Mouse (Mus musculus): ENCODE results near the gene Plekhh2. TPM values are rescaled to one million over a fixed set of nuclear protein-coding genes. Genes with fewer than 3 reads are reported as not detected.

Gene Plekhh2
- total RNA-seq, 2 experiments from 2014 or later = 3.2 to 5.4 TPM

DNA sequence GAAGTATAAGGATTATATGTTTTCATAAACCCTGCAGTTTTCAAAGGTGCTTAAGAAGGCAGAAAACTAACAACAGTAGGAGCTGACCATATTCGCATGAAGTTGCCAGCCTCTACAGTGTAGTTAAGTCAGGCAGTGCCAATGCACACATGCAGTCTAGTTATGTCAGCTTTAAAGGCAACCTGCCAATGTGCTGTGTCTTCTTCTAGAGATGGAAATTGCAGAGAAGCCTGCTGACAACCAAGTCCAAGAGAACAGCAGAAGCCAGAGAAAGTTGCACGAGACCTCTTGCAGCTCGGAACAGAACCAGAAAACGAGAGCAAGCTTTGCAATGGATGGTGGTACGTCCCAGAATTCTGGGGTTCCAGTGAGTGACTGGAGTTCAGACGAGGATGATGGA, 54.1 kb downstream of the Plekhh2 start:
- DNase-seq (ENCODE audit: extremely low spot score in 1 of 2, low spot score in 2 of 2) = no peak
- intact Hi-C loops (cut with DNase I) = no loop called here

DNA sequence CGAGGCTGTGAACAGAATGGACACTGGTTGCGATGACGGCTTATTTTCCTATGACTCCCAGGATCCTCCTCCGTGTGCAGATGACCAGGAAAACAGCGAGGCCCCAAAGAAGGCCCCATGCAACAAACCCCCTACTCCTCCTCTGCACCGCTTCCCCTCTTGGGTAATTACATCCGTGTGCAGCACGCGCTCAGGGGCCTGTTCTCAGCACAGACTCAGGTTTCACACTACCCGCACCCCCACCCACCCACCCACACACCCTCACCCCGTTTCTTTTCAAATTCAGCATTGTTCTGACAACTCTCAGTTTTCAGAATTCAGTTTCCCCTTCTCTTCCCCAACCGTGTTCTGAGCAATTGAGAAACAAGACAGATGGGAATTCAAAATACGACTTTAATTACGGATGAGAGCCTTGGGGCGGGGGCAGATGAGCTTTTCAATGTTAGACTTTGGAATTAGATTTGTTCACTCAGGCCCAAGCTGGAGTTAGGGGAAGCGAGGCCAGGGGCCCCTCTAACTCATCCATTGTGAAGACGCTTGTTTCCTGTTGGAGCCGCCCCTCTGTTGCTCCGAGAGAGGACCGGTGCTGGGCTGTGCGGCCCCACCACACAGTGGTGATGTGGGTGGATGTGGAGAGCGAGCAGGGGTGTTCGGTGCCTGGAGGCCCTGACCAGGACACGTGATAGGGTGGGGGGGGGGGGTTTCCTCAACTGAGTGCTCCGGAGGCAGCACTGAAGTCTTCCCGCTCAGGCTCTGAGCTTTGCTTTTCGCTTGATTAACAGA, 55.3 kb downstream of the Plekhh2 start:
- no peak for DNase-seq (ENCODE audit: extremely low spot score in 1 of 2, low spot score in 2 of 2)
- intact Hi-C loops (cut with DNase I) = no loop called here

DNA sequence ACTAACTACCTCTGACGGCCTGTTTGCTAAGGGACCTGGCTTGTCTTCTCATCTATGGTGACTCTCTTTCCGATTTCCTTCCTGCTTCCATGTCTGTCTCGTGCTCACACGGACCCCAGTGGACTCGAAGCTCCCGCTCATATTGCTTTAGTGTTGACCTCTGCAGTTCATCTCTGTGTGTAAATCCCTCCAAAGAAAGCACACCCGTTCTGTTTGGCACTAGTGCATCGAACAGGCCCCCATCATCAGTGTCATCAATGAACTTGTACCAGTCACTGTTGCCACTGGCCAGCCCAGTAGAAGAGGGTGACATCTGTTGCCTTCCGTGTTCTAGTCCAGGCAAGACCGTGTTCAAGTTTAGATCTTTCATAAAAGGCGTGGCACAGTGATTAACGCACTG, 57.1 kb downstream of the Plekhh2 start:
- intact Hi-C loops (cut with DNase I) = no loop called here
- DNase-seq (ENCODE audit: extremely low spot score in 1 of 2, low spot score in 2 of 2) = no peak

DNA sequence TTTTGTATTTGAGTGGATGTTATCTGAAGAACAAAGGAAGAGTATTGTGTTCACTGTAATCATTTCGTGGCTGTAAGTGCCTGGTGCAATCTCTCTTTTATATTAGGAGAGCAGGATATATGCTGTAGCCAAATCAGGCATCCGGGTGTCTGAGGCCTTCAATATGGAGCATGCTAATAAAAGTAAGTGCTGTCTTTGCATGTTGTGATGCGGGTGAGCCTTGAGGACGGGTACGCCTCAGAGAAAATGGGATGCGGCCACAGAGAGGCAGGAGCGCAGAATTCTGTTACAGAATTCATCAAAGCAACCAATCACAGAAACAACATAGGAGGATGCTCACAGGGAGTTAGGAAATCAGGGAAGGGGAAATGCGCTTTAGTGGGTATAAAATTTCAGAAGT, 58.1 kb downstream of the Plekhh2 start:
- intact Hi-C loops (cut with DNase I) = no loop called here
- no peak for DNase-seq (ENCODE audit: extremely low spot score in 1 of 2, low spot score in 2 of 2)

DNA sequence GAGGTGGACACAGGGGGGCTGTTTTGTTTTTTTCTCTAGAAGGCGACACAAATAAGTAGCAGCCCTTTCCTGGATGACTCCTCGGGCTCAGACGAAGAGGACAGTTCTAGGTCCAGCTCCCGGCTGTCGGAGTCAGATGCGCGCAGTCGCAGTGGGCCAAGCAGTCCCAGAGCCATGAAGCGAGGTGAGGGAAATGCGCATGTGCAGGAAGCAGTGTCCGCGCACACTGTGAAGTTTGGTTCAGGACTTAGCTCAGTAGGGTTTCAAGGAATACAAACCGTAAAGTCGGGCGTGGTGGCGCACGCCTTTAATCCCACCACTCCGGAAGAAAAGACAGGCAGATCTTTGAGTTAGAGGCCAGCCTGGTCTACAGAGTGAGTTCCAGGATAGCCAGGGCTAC, 59.9 kb downstream of the Plekhh2 start:
- DNase-seq (ENCODE audit: extremely low spot score in 1 of 2, low spot score in 2 of 2) = no peak
- intact Hi-C loops (cut with DNase I) = no loop called here

DNA sequence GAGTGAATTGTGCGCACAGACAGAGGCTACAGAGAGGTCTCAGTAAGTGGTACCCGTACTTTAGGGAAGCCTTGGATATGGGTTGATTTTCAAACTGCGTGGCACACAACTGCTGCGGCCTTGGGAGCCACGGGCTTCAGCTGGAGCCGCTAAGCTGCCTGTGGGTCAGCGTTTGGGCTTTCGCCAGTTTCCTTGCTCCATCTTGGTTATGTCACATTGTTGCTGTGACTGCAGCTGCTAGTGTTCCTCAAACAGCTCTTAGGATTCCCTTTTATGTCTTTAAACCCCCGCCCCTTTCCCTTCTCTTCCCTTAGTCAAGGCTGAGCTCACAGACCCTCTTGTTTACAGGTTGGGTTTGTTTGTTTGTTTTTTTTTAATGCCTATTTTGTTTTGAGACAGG, 61.6 kb downstream of the Plekhh2 start:
- intact Hi-C loops (cut with DNase I) = no loop called here

DNA sequence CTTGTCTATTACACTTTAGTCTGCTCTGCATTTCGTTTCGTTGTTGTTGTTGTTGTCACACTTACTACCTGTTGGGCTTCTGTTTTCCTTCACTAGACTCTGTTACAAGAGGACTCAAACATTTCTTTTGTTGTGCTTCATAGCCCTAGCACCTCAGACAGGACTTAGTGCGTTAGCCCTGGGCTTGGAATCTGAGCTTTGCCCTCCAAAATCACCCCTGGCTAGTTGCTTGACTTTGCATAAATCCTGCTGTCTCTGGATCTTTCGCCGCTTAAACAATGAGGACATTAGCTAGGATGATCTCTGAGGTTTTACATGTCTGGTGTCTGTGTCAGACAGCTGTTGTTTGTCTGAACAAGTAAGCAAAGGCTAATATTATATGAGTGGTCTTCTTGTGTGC, 62.2 kb downstream of the Plekhh2 start:
- no peak for DNase-seq (ENCODE audit: extremely low spot score in 1 of 2, low spot score in 2 of 2)
- intact Hi-C loops (cut with DNase I) = no loop called here

More for the DNA sequence above, 61.6 kb downstream of the Plekhh2 start:
- DNase-seq (ENCODE audit: extremely low spot score in 1 of 2, low spot score in 2 of 2) = no peak

DNA sequence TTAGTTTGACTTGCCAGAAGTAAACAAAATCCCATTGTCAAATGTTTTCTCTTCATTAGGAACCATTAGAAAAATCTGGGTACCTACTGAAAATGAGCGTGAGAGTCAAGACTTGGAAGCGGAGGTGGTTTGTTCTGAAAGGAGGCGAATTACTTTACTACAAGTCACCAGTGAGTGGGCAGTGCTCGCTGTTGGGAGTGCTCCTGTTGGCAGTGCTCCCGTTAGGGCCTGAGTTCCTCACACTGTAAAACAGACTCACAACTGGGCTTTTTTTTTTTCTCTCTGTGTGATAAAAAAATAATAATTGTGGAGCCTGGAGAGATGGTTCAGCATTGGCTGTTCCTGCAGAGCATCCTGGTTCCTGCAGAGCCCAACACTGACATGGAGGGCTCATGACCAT, 63.4 kb downstream of the Plekhh2 start:
- intact Hi-C loops (cut with DNase I) = no loop called here
- no peak for DNase-seq (ENCODE audit: extremely low spot score in 1 of 2, low spot score in 2 of 2)

DNA sequence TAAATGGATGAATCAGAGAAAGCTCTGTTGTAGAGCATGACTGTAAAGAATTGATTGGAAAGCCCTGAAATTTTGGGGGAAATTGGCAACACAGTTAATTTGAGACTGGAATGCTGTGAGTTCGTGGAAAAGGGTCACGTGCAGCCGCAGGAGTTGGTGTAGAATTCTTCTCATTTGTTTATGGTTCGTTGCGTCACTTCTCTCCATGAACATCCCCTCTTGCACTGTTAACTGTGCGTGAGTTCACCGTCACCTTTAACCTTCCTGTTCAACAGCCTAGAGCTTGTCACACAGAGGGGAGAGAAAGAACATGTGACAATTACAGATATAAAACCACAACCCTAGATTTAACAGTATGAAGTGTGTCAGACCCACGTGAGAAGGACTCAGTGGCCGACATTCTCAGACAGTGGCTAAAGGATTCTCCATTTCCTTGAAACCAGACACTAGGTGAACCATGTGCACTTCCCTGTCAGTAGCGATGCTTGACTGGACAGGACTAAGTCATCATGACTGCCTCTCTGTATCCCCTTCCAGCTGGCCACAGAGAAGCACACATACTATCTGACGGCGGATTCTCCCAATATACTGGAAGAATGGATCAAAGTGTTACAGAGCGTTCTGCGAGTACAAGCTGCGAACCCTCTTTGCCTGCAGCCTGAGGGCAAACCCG, 65.1 kb downstream of the Plekhh2 start:
- DNase-seq (ENCODE audit: extremely low spot score in 1 of 2, low spot score in 2 of 2) = no peak
- intact Hi-C loops (cut with DNase I) = no loop called here

DNA sequence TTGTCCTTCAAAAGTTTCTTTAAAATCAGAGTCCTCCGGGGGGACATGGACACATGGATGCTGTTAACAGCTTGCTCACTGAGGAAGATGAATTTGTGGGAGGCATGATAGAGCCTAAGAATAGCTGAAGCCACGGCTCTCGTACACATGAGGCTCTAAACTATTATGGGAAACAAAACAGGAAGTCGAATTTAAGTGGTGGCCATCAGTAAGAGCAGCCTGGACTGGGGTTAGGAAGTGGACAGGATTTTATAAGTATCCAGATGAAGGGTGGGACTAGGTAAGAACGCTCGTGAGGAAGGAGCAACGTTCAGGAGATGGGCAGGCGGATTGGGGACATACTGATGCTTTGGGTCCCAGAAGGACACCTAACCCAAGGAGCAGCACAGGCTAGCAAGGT, 67.6 kb downstream of the Plekhh2 start:
- intact Hi-C loops (cut with DNase I) = no loop called here
- no peak for DNase-seq (ENCODE audit: extremely low spot score in 1 of 2, low spot score in 2 of 2)

DNA sequence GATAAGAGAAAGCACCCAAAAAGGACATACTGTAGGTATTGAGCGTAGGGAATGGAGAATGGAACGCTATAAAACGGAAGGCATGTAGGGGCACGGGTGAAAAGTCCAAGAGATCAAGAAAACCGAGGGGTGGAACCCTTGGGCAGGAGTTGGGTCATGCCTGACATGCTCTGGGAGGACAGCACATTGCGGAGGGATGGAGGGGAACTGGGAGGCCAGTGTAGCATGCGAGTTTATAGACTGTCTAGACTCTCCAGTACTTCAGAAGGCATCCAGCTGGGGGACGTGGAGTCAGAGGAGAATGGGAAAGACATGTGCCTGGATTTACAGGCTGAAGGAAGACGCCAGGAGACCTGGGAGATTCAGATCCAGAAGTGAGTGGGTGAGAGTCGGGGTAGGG, 68.1 kb downstream of the Plekhh2 start:
- intact Hi-C loops (cut with DNase I) = no loop called here
- no peak for DNase-seq (ENCODE audit: extremely low spot score in 1 of 2, low spot score in 2 of 2)

DNA sequence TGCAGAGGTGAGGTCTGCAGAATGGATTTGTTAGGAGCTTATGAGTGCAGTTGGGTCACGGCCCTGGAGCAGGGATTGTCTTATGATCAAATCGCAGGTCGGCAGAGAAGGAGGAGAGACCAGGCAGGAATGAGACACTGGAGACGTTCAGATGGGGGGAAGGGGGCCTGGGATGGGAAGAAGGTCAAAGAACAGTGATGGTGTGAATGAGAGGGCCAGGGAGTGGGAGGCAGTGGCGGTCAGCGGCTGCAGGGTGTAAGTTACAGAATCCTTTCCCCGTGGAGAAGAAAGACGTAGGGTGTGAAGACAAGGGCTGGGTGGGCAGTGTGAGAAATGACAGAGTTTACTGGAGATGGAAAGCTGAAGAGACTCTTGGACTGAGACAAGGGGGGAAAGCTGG, 69.1 kb downstream of the Plekhh2 start:
- DNase-seq (ENCODE audit: extremely low spot score in 1 of 2, low spot score in 2 of 2) = no peak
- intact Hi-C loops (cut with DNase I) = no loop called here

DNA sequence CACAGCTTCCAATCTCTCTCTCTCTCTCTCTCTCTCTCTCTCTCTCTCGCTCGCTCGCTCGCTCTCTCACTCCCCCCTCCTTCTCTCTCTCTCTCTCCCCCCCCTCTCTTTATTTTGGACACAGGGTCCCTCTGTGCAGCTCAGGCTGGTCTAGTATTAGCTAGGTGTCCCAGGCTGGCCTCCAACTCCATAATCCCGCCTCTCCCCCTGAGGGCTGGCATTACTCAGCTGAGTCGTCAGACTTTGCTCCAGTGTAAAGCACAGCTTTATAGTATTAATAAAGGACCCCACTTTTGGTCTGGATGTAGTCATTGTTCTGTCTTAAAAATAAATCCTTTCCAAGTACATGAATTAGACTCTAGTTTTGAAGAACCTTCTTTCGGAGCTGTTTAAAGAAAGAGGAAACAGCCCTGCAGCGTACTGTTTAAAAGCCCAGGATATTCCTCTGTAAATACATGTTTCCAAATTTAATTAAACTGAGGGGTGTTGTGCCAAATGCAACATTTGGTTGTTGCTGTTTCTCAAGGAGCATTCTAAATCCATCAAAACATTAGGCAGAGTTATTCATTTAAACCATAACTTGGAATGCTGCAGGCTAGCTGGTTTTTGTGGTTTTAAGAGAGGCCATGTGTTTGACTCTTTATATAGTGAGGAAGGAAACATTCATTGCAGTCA, 70.2 kb downstream of the Plekhh2 start:
- intact Hi-C loops (cut with DNase I) = no loop called here
- DNase-seq (ENCODE audit: extremely low spot score in 1 of 2, low spot score in 2 of 2) = no peak

DNA sequence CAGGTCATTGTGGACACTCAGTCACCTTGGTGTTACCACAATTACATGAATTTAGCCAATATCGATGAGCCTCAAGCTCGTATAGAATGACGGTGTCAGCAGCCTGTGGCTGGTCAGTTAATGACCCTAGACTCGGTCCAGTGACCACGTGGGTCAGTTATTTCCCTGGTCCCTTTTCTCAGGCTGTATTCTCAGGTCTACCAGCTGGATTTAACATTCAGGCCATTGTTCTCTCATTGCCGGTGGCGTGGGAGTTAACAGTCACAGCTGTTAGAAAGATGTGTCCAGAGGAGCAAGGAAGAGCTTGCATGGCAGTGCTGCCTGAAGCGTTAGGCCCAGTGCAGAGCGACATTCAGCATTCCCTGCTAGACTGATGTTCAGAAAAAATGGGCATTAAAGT, 72.4 kb downstream of the Plekhh2 start:
- intact Hi-C loops (cut with DNase I) = no loop called here
- DNase-seq (ENCODE audit: extremely low spot score in 1 of 2, low spot score in 2 of 2) = no peak

DNA sequence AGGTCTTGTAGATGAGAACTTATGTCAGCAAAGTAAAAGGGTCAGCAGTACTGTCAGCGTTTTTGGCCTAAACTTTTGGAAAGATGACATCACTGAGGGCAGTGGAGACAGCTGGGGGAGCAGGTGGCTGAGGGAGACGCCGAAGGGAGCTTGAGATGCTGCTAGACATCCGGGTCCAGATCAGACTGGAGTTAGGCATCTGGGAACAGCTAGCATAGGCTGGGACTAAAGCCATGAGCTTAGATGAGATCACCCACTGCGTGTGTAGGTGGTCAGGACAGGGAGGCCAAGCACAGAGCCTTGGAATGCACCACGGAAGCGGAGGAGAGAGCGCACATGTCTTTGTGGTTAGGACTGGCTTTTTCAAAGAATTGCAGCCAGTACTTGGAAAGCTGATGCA, 73.4 kb downstream of the Plekhh2 start:
- intact Hi-C loops (cut with DNase I) = no loop called here
- peak in 1 of 2 experiments; percentile 39 for DNase-seq (ENCODE audit: extremely low spot score in 1 of 2, low spot score in 2 of 2)

DNA sequence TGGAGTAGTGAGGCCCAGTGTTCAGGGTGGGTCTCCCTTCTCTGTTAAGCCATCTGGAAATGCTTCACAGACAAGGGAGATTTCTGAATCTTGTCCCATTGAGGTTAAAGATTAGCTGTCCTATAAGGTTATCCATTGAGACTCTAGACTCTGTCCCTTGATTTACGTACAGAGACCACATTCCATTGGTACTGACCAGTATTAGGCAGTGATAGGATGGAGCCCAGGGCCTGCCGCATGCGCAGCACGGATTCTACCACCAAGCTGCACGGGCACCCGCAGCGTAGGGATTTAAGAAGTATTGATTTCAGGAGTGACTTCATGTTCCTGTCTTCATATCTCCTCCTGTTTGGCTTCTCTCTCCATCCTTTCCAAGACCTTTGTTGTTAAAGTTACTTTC, 78.4 kb downstream of the Plekhh2 start:
- DNase-seq (ENCODE audit: extremely low spot score in 1 of 2, low spot score in 2 of 2) = no peak
- intact Hi-C loops (cut with DNase I) = no loop called here

DNA sequence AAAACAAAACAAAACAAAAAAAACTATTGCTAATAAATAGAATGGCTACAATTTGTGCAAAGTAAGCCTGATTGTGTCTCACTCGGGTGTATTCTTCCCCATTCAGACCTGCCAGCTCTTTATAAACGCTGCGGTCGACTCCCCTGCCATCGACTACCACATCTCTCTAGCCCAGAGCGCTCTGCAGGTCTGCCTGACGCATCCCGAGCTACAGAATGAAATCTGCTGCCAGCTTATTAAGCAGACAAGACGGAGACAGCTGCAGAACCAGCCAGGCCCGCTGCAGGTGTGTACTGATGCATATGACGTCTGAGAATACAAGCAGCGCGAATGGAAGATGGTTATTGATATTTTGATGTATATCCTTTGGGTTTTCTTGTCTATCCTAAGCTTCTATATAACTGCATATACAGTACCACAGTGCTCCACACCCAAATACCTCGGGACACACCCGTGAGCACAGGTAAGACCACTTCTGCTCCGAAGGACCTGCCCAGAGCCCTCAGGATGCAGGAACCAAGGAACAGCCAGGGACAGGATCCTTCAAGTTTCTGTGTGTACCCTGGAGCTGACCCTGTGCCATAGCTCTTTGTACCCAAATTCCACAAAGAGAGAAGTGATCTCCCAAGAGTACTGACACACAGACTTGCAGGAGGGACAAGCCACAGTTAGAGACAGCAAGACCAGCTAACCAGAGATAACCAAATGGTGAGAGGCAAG, 79.9 kb downstream of the Plekhh2 start:
- DNase-seq (ENCODE audit: extremely low spot score in 1 of 2, low spot score in 2 of 2) = no peak
- intact Hi-C loops (cut with DNase I) = no loop called here

DNA sequence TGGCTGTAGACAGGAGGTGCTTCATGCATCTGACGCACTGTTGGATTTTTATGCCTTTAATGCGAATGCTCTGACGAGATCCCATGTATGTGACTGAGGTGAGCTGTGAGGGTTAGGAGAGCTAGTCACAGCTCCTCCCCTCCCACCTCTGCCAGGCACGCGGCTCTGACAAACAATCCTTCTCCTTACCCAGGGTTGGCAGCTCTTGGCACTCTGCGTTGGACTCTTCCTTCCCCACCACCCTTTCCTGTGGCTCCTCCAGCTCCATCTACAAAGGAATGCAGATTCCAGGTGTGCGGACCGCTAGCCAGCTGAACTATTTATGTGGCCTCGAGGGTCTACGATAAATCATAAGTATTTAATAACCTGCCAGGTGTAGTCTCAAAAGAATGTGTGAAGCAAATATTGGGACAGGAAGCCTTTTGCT, 84.3 kb downstream of the Plekhh2 start:
- DNase-seq (ENCODE audit: extremely low spot score in 1 of 2, low spot score in 2 of 2) = no peak
- intact Hi-C loops (cut with DNase I) = no loop called here

DNA sequence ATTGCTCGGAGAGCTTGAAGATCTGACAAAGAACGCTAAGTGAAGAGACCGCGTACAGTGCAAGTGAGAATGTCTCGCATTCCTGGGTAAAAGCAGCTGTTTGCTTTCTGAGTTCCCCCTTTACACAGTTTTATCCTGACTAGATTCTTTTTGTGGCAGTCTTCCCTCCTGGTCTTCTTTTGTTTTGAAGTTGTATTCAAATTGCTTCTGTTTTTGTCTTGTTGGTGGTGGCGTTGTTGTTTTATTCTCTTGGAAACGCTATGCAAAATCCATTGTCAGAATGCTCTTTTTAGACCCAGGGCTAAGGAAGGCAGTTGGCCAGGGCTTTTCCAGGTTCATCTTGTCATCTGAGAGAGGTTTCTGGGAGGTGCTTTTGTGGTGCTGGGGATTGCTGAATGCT, 84.8 kb downstream of the Plekhh2 start:
- intact Hi-C loops (cut with DNase I) = no loop called here
- DNase-seq (ENCODE audit: extremely low spot score in 1 of 2, low spot score in 2 of 2) = no peak

DNA sequence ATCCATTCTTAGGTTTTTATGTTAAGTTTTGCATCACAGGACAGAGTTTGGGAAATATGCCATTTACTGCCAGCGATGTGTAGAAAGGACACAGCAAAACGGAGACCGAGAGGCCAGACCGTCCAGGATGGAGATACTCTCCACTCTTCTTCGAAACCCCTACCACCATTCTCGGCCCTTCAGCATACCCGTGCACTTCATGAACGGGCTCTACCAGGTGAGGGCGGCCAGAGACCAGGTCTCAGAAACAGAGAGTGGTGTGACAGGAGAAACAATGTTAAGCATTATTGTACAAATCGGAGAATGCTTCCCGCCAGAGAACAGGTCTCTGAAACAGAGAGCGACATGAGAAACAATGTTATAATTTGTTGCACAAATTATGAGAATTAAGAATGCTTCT, 86.2 kb downstream of the Plekhh2 start:
- no peak for DNase-seq (ENCODE audit: extremely low spot score in 1 of 2, low spot score in 2 of 2)
- intact Hi-C loops (cut with DNase I) = no loop called here
